Mouse (Mus musculus) heart, postnatal 0 days (tissue): ENCODE results near the gene Vmn1r163.
"Not testable (repeated sequence)": the region's sequence is repeated elsewhere in the genome, so short reads cannot be mapped to it uniquely, and the experiment has no call there.

Experiments used
- CTCF ChIP-seq: IDR thresholded peaks from 2 replicates; pipeline ENCODE4 v1.5.1; 2016; ENCODE audit warnings: antibody characterized with exemption, control low read depth, low read depth
- EP300 ChIP-seq: IDR thresholded peaks from 2 replicates; pipeline ENCODE4 v1.6.1; 2016; ENCODE audit warnings: antibody characterized with exemption, low read depth

GRCm38 (mm10) chr7:23067356-23067755, 12.0 kb downstream of the Vmn1r163 start, which contains the start of gene Gm8720:
- TF ChIP-seq CTCF, EP300: not testable (repeated sequence)
